Mouse (Mus musculus) C2C12 (cell line): ENCODE measurements around the gene Ppp1r9b. TPM values are rescaled to one million over a fixed set of nuclear protein-coding genes. Genes with fewer than 3 reads are reported as not detected.

ENCODE experiments used
- H3K27me3 ChIP-seq: one replicate; pipeline ENCODE4 v1.6.1; 2011; ENCODE audit not compliant: control insufficient read depth, insufficient read depth, insufficient read length
- H3K36me3 ChIP-seq: one replicate; pipeline ENCODE4 v1.6.1; 2011; ENCODE audit not compliant: control insufficient read depth, insufficient read depth
- H3K4me3 ChIP-seq: one replicate; pipeline ENCODE4 v1.5.1; 2011; ENCODE audit warnings: mild to moderate bottlenecking, control low read depth; ENCODE audit not compliant: poor library complexity, insufficient read depth, severe bottlenecking
- H3K79me2 ChIP-seq: one replicate; pipeline ENCODE4 v1.6.1; 2011; ENCODE audit not compliant: control insufficient read depth, insufficient read depth
- H3K79me3 ChIP-seq: one replicate; pipeline ENCODE4 v1.6.1; 2011; ENCODE audit warnings: low read depth, control low read depth
- H3ac ChIP-seq: one replicate; pipeline ENCODE3; 2011; ENCODE audit warnings: low read depth; ENCODE audit not compliant: control insufficient read depth, insufficient read length
- CEBPB ChIP-seq: IDR thresholded peaks from one replicate; pipeline ENCODE4 v1.6.1; 2011; ENCODE audit warnings: low read depth, mild to moderate bottlenecking, control low read depth, moderate library complexity
- CTCF ChIP-seq: IDR thresholded peaks from one replicate; pipeline ENCODE4 v1.5.1; 2011; ENCODE audit not compliant: control insufficient read depth, insufficient read depth, insufficient read length
- FOSL1 ChIP-seq: IDR thresholded peaks from one replicate; pipeline ENCODE4 v1.8.0; 2011; ENCODE audit warnings: mild to moderate bottlenecking, low read length; ENCODE audit not compliant: poor library complexity, insufficient read depth, severe bottlenecking
- MAX ChIP-seq: IDR thresholded peaks from one replicate; pipeline ENCODE4 v1.6.1; 2011; ENCODE audit warnings: mild to moderate bottlenecking, control low read depth
- MYOD1 ChIP-seq: IDR thresholded peaks from one replicate; pipeline ENCODE4 v1.6.1; 2011; ENCODE audit warnings: low read depth; ENCODE audit not compliant: control insufficient read depth, insufficient read length
- MYOG ChIP-seq: IDR thresholded peaks from one replicate; pipeline ENCODE4 v1.6.1; 2011; ENCODE audit not compliant: control insufficient read depth, insufficient read length; ENCODE audit errors: extremely low read depth
- USF1 ChIP-seq: IDR thresholded peaks from one replicate; pipeline ENCODE4 v1.6.1; 2011; ENCODE audit warnings: low read depth, mild to moderate bottlenecking, control low read depth, moderate library complexity
- polyA plus RNA-seq: library from polyadenylated mRNA; unstranded; fragments of >200 nt; fragmentation: generic; extraction: Trizol; gene quantifications from one replicate; pipeline ENCODE4 v1.2.1, GENCODE M21; 2012; ENCODE audit warnings: missing spikeins

Gene Ppp1r9b
- polyA plus RNA-seq, 1 experiment, result 31.8 TPM

DNA sequence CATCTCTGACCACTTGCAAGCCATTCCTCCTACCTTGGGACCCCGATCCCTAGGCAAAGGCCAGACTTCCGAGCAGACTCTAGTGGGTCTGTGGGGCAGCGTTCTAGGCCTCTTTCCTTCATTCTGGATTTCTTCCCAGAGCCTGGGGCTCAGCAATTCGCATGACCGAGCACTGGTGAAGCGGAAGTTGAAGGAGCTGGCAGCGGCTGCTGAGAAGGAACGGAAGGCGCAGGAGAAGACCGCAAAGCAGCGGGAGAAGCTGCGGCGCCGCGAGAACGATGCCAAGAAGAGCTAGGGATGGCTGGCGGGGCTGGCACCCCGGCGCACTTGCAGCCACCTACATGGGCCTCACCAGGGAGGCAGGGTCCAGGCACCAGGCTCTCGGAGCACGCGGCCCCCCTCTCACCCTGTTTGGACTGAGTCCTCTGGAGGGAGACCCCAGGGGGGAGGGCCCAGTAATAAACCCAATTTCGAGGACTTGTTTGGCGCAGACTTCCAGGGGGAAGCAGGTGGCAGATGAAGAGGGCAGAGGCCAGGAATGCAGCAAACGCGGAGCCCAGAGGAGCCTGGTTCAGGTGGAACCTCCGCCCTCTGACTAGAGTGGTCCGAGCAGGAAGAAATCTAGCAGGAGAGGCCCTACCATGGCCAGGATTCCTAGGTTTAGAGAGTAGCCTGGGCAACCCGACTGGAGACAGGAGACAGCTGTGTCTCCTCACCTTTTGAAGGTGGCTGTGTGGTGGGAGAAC is 33.8 kb downstream of the Ppp1r9b start:
- Histone ChIP-seq H3K79me2 (no peaks in the 10 kb centered on the region), H3K27me3 (no peaks in the 10 kb centered on the region), H3K4me3 (no peak overlapping the region), H3ac (no peak overlapping the region), H3K36me3 (peaks cover 29% of the 10 kb centered on the region), H3K79me3 (no peaks in the 10 kb centered on the region)
- TF ChIP-seq MYOG, result no peak
- no peak for TF ChIP-seq MAX

DNA sequence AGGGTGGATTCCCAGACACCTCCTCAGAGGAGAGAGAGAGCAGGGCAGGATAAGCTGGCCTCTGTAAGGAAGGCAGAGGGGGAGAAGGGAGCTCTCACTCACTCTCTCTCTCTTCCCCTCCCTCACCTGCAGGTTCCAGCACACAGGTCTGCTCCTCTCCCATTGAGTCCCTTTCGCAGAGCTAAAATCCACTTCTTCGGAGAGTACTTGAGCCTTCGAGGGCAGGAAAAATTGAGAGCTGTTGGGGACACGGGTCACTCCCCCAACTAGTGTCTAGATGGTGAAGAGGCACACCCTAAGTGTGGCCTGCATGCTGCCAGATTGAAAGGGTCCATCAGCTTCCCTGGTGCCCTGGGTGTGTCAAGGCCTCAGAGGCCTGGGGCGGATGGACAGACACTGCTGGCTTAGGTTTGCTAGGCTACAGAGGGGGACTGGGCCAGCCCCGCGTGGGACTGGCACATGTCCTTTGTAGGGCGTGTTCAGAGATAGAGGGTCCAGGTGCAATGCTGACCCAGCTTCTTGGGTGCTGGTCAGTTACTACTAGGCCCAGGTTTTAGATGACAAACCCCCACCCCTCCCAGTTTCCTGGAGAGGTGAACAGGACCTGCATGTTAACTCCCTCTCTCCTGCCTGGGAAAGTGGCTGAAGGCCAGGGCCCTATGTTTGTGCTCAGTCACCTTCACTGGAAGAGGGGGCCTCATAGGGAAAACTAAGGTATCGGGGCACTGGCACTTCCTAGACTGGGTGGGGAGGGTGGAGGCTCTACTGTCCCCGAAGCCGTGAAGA is 34.6 kb downstream of the Ppp1r9b start:
- Histone ChIP-seq H3K79me3 (no peaks in the 10 kb centered on the region), H3K36me3 (peaks cover 29% of the 10 kb centered on the region), H3ac (no peak overlapping the region), H3K79me2 (no peaks in the 10 kb centered on the region), H3K27me3 (no peaks in the 10 kb centered on the region), H3K4me3 (no peak overlapping the region)
- TF ChIP-seq MAX, result no peak
- no peak for TF ChIP-seq CEBPB
- no peak for TF ChIP-seq USF1
- TF ChIP-seq CTCF, result no peak
- TF ChIP-seq FOSL1, result no peak
- no peak for TF ChIP-seq MYOD1
- no peak for TF ChIP-seq MYOG

- TF ChIP-seq MYOD1 (no peak), FOSL1 (no peak), MAX (no peak), CTCF (no peak), USF1 (no peak), CEBPB (no peak), MYOG (no peak)
- Histone ChIP-seq H3K79me2 (no peaks in the 10 kb centered on the region), H3K79me3 (no peaks in the 10 kb centered on the region), H3K4me3 (no peak overlapping the region), H3ac (no peak overlapping the region), H3K36me3 (peaks cover 26% of the 10 kb centered on the region), H3K27me3 (no peaks in the 10 kb centered on the region)
Measured at GRCm38 (mm10) chr11:95026090-95026542, 35.3 kb downstream of the Ppp1r9b start.

- Histone ChIP-seq H3K27me3 (no peaks in the 10 kb centered on the region), H3ac (no peak overlapping the region), H3K4me3 (no peak overlapping the region), H3K36me3 (peaks cover 20% of the 10 kb centered on the region), H3K79me3 (no peaks in the 10 kb centered on the region), H3K79me2 (no peaks in the 10 kb centered on the region)
- TF ChIP-seq CEBPB (no peak), FOSL1 (no peak), MYOG (no peak)
Measured at GRCm38 (mm10) chr11:95026849-95027248, 36.0 kb downstream of the Ppp1r9b start.

- no peaks in the 10 kb centered on the region for H3K79me2 ChIP-seq
- H3K79me3 ChIP-seq, result no peaks in the 10 kb centered on the region
- no peak overlapping the region for H3K4me3 ChIP-seq
- H3ac ChIP-seq, result no peak overlapping the region
- H3K27me3 ChIP-seq, result no peaks in the 10 kb centered on the region
- H3K36me3 ChIP-seq, result peaks cover 10% of the 10 kb centered on the region
- TF ChIP-seq FOSL1 (no peak), MAX (no peak), CEBPB (no peak), CTCF (no peak), USF1 (no peak), MYOG (no peak), MYOD1 (no peak)
Measured at GRCm38 (mm10) chr11:95027850-95028470, 37.1 kb downstream of the Ppp1r9b start.
